Mouse (Mus musculus) liver, adult 2 months (tissue): ENCODE data around the gene 4930523C07Rik. TPM values are rescaled to one million over a fixed set of nuclear protein-coding genes. Genes with fewer than 3 reads are reported as not detected.

Experiments
- DNase-seq: peaks from one replicate; pipeline ENCODE4 v3.0.0-alpha.2; 2011; ENCODE audit warnings: low read depth, low spot score; ENCODE audit errors: extremely low read depth
- H3K27ac ChIP-seq: fragments of 200-500 bp; replicated peaks from 2 replicates; pipeline ENCODE4 v1.5.1; 2012; ENCODE audit warnings: low read depth, mild to moderate bottlenecking, control low read depth, inconsistent platforms, low read length; ENCODE audit not compliant: insufficient read depth
- H3K27me3 ChIP-seq: fragments of 200-500 bp; 2 replicates; pipeline ENCODE4 v1.6.1; 2012; ENCODE audit warnings: mild to moderate bottlenecking, moderate library complexity, low read length, inconsistent platforms; ENCODE audit not compliant: control insufficient read depth, insufficient read depth
- H3K36me3 ChIP-seq: fragments of 200-500 bp; 2 replicates; pipeline ENCODE4 v1.6.1; 2012; ENCODE audit warnings: low read length, inconsistent platforms; ENCODE audit not compliant: control insufficient read depth, insufficient read depth
- H3K4me1 ChIP-seq: fragments of 200-500 bp; 2 replicates; pipeline ENCODE4 v1.6.1; 2011; ENCODE audit warnings: low read length; ENCODE audit not compliant: control insufficient read depth, insufficient read depth
- H3K4me3 ChIP-seq: fragments of 200-500 bp; 2 replicates; pipeline ENCODE4 v1.5.1; 2011; ENCODE audit warnings: low read depth, mild to moderate bottlenecking, control low read depth, low read length, moderate library complexity; ENCODE audit not compliant: insufficient read depth
- H3K79me2 ChIP-seq: fragments of 200-500 bp; 2 replicates; pipeline ENCODE4 v1.6.1; 2012; ENCODE audit warnings: inconsistent platforms, mild to moderate bottlenecking, low read length, moderate library complexity; ENCODE audit not compliant: control insufficient read depth, insufficient read depth
- H3K9ac ChIP-seq: fragments of 200-500 bp; 2 replicates; pipeline ENCODE4 v1.6.1; 2012; ENCODE audit warnings: low read depth, mild to moderate bottlenecking, control low read depth, inconsistent platforms, low read length
- CTCF ChIP-seq: fragments of 200-500 bp; IDR thresholded peaks from 2 replicates; pipeline ENCODE4 v1.5.1; 2011; ENCODE audit warnings: low read depth, low read length, control low read depth
- POLR2A ChIP-seq: fragments of 200-500 bp; IDR thresholded peaks from 2 replicates; pipeline ENCODE4 v1.6.1; 2011; ENCODE audit warnings: low read length, control low read depth; ENCODE audit not compliant: insufficient read depth; ENCODE audit errors: extremely low read depth
- whole genome bisulfite sequencing: fragments of 180-500 bp; shearing (Covaris S2); methylation state at CpG from one replicate; pipeline ENCODE4 v1.1.7; 2018; 5-methylcytosine and 5-hydroxymethylcytosine counted together
- polyA plus RNA-seq: library from polyadenylated mRNA; depleted of rRNA; stranded (reverse); fragments of >200 nt; gene quantifications from 2 replicates; pipeline ENCODE4 v1.2.3, GENCODE M21; 2012
- total RNA-seq: library from RNA; depleted of rRNA; stranded (reverse); fragments of >200 nt; gene quantifications from 2 replicates; pipeline ENCODE4 v1.2.3, GENCODE M21; 2014

The 4930523C07Rik gene
- total and polyA plus RNA-seq, 2 experiments: 5.5 to 13.0 TPM

DNA sequence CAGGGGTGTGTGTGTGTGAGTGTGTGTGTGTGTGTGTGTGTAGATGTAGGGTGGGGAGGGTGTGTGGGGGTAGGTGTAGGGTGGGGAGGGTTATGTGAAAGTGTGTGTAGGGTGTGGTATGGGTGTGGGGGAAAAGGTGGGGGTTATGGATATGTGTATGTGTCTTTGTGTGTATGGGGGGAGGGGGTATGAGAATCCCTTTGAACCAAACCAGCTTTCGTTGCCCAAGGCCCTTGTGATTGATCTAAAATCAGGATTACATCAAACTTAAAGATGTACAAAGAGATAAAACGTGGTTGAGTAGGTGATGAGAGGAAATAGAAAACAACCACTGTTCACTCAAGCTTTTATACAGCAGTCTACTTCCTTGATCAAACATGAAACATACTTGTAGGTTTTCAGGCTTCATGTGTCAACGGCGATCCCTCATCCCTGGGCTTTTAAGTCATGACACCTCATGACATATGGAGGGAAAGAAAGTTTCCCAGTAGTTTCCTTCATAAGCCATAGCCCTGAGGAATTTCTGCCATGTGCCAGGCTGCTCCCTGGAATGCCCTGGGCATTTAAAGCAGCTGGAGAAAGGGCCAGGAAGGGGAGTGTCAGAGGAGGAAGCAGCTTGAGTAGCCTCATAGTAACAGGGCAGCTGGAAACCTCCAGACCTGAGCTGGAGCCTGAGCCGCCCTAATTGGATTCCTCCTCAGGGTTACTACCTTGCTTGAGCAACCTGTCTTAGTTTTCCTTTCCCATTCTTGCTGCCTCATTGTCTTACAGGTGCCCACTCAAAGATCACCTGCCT is 9.5 kb downstream of the 4930523C07Rik start:
- Histone ChIP-seq H3K4me3 (no peak overlapping the region), H3K27ac (peak overlapping the region; percentile 37; the same call in 1 of the 2 replicates), H3K4me1 (peaks cover 7% of the 10 kb centered on the region), H3K9ac (no peak overlapping the region), H3K27me3 (no peaks in the 10 kb centered on the region), H3K36me3 (peaks cover 4% of the 10 kb centered on the region; the same call in 1 of the 2 replicates), H3K79me2 (peaks cover 20% of the 10 kb centered on the region; the same call in 1 of the 2 replicates)
- WGBS: 68% methylated on average over 5 of the region's 5 CpGs
- no peak for TF ChIP-seq POLR2A
- no peak for TF ChIP-seq CTCF
- no peak for DNase-seq

DNA sequence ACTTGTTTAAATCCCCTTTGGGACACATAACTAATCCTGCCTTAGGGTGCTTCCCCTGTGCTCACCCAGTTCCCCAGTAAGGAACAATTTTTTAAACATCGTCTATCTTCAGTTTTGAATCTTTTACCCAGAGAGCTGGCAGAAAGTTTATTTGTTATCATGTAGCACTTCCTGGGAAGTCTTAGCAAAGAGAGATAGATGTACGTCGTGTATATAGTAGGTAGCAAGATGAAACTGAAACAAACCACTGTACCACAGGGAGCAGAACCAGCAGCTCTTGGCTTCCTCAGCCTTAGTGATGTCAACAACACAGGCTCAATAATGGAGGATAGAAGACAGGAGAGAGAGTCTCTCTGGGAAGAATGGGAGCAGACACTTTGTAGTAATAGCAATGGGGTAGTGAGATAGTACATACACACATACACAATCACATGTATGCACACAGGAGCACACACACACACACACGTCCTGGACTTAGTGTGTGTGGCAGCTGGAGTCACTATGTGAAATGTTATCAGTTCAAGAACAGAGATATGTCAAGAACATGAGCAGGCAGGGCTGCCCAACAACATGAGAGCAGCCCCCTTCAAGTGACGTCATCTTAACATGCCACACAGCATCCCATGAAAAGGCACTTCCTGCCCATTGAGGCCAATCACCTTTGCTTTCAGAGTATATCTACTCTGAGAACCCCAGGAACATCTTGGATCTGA is 10.3 kb downstream of the 4930523C07Rik start:
- no peak for TF ChIP-seq CTCF
- no peak for TF ChIP-seq POLR2A
- peaks cover 4% of the 10 kb centered on the region; the same call in 1 of the 2 replicates for H3K36me3 ChIP-seq
- H3K9ac ChIP-seq: no peak overlapping the region
- no peak overlapping the region for H3K27ac ChIP-seq
- WGBS: 70% methylated on average over 5 of the region's 5 CpGs
- H3K4me3 ChIP-seq: no peak overlapping the region
- DNase-seq: no peak
- peaks cover 7% of the 10 kb centered on the region for H3K4me1 ChIP-seq
- H3K27me3 ChIP-seq: no peaks in the 10 kb centered on the region
- peaks cover 17% of the 10 kb centered on the region; the same call in 1 of the 2 replicates for H3K79me2 ChIP-seq

- no peaks in the 10 kb centered on the region for H3K27me3 ChIP-seq
- H3K79me2 ChIP-seq: peaks cover 10% of the 10 kb centered on the region; the same call in 1 of the 2 replicates
- H3K4me1 ChIP-seq: peaks cover 7% of the 10 kb centered on the region
- no peak for TF ChIP-seq CTCF
- no peak for TF ChIP-seq POLR2A
- no peak overlapping the region for H3K9ac ChIP-seq
- no peak overlapping the region for H3K4me3 ChIP-seq
- 81% methylated on average over 3 of the region's 3 CpGs for WGBS
- DNase-seq: no peak
- no peak overlapping the region for H3K27ac ChIP-seq
- H3K36me3 ChIP-seq: peaks cover 4% of the 10 kb centered on the region; the same call in 1 of the 2 replicates
Measured at GRCm38 (mm10) chr1:160057657-160058056, 13.5 kb downstream of the 4930523C07Rik start.

DNA sequence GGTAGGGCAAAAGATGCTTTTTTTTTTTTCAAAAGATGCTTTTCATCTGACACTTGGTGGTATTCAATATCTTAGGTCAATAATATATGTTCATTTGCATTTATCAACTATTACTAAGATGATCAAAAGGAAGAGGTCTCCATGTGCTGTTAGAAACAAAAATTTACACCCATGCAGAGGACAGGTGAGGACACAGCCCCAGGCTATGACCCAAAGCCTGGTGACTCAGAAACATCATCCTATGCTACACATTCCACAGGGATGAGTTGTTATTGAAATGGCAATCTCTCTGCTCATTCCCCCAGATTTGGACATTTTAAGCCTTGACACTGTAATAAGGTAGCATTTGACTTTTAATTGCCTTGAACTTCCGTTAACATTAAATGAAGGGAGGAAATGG is 15.7 kb downstream of the 4930523C07Rik start:
- H3K9ac ChIP-seq: no peak overlapping the region
- H3K27me3 ChIP-seq: no peaks in the 10 kb centered on the region
- WGBS: 73% methylated on average over 1 of the region's 1 CpGs
- peaks cover 2% of the 10 kb centered on the region; the same call in 1 of the 2 replicates for H3K36me3 ChIP-seq
- no peak overlapping the region for H3K4me3 ChIP-seq
- no peak for DNase-seq
- H3K27ac ChIP-seq: no peak overlapping the region
- H3K79me2 ChIP-seq: peaks cover 8% of the 10 kb centered on the region; the same call in 1 of the 2 replicates
- H3K4me1 ChIP-seq: peaks cover 2% of the 10 kb centered on the region
- TF ChIP-seq POLR2A: no peak
- no peak for TF ChIP-seq CTCF

- H3K9ac ChIP-seq: no peak overlapping the region
- 75% methylated on average over 6 of the region's 6 CpGs for WGBS
- no peak overlapping the region for H3K27ac ChIP-seq
- no peak for TF ChIP-seq CTCF
- no peak for TF ChIP-seq POLR2A
- peaks cover 2% of the 10 kb centered on the region for H3K4me1 ChIP-seq
- H3K27me3 ChIP-seq: no peaks in the 10 kb centered on the region
- no peak for DNase-seq
- H3K79me2 ChIP-seq: peaks cover 5% of the 10 kb centered on the region; the same call in 1 of the 2 replicates
- no peak overlapping the region for H3K4me3 ChIP-seq
- H3K36me3 ChIP-seq: peaks cover 2% of the 10 kb centered on the region; the same call in 1 of the 2 replicates
Measured at GRCm38 (mm10) chr1:160060542-160060941, 16.4 kb downstream of the 4930523C07Rik start.
